Mouse (Mus musculus) forebrain, embryonic 12.5 days (tissue): ENCODE data around the gene Maml3. TPM values are rescaled to one million over a fixed set of nuclear protein-coding genes. Genes with fewer than 3 reads are reported as not detected.

Experiments used
- ATAC-seq: fragments of 200-750 bp; cut with Nextera tagmentation; 2 replicates; pipeline ENCODE4 v1.8.0; 2017; ENCODE audit warnings: moderate TSS enrichment; ENCODE audit not compliant: low FRiP score
- H3K27ac ChIP-seq: fragments of 300-500 bp; sonication (generic); 2 replicates; pipeline ENCODE4 v1.5.1; 2016; ENCODE audit warnings: mild to moderate bottlenecking
- H3K27me3 ChIP-seq: fragments of 300-500 bp; sonication (generic); 2 replicates; pipeline ENCODE4 v1.6.1; 2016; ENCODE audit warnings: mild to moderate bottlenecking
- H3K36me3 ChIP-seq: fragments of 300-500 bp; sonication (generic); replicated peaks from 2 replicates; pipeline ENCODE4 v1.6.1; 2016; ENCODE audit warnings: mild to moderate bottlenecking
- H3K4me1 ChIP-seq: fragments of 300-500 bp; sonication (generic); 2 replicates; pipeline ENCODE4 v1.6.1; 2016
- H3K4me2 ChIP-seq: fragments of 300-500 bp; sonication (generic); 2 replicates; pipeline ENCODE4 v1.6.1; 2016; ENCODE audit warnings: mild to moderate bottlenecking, moderate library complexity
- H3K4me3 ChIP-seq: fragments of 300-500 bp; sonication (generic); replicated peaks from 2 replicates; pipeline ENCODE4 v1.5.1; 2016; ENCODE audit warnings: mild to moderate bottlenecking
- H3K9ac ChIP-seq: fragments of 300-500 bp; sonication (generic); 2 replicates; pipeline ENCODE4 v1.6.1; 2016; ENCODE audit warnings: mild to moderate bottlenecking
- H3K9me3 ChIP-seq: fragments of 300-500 bp; sonication (generic); 2 replicates; pipeline ENCODE4 v1.6.1; 2016
- WGBS: fragments of 180-500 bp; shearing (Covaris S2); methylation state at CpG from one replicate; pipeline ENCODE4 v1.1.7; 2016; 5-methylcytosine and 5-hydroxymethylcytosine counted together
- polyA plus RNA-seq: library from polyadenylated mRNA; unstranded; fragments of >200 nt; fragmentation: Nextera tagmentation; extraction: Ambion mirVana; gene quantifications from 2 replicates; pipeline ENCODE4 v1.2.1, GENCODE M21; 2016

Gene Maml3
- 7.6 and 7.7 TPM in 2 replicates for polyA plus RNA-seq

DNA sequence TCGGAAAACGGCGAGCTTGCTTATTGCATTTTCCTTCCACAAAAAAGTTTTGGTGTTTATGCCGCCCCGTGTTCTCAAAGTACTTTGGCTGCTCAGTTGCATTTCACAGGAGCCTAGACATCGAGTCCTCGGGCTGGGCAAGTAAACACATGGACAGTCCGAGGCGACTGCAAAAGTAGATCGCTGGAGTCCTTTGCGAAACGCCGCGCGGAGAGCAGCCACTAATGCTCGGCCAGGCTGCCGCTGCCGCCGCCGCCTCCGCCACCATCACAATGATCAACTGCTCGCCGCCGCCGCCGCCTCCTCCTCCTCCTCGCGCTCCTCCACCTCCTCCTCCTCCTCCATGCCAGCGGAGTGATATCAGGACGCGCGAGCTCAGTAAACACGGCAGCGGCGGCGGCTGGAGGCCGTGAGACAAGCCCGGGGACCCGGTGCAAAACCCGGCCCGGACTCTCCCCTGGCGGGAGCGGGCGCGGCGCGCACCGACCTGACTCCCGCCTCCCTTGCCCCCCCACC lies at the start of gene Maml3:
Maml3 (minus strand) TSS at position 441 of the 516 bp plus-strand sequence.
- Histone ChIP-seq H3K4me1 (peaks cover 19% of the 10 kb centered on the region), H3K27ac (peak within 1 kb of the TSS; percentile 99), H3K4me3 (peak within 1 kb of the TSS; percentile 87), H3K36me3 (no peaks in the 10 kb centered on the region), H3K4me2 (peak within 1 kb of the TSS; percentile 80), H3K27me3 (no peaks in the 10 kb centered on the region), H3K9ac (peak within 1 kb of the TSS; percentile 94), H3K9me3 (no peaks in the 10 kb centered on the region)
- ATAC-seq: peak; percentile 57
- WGBS: 0% methylated on average over 31 of the region's 49 CpGs

DNA sequence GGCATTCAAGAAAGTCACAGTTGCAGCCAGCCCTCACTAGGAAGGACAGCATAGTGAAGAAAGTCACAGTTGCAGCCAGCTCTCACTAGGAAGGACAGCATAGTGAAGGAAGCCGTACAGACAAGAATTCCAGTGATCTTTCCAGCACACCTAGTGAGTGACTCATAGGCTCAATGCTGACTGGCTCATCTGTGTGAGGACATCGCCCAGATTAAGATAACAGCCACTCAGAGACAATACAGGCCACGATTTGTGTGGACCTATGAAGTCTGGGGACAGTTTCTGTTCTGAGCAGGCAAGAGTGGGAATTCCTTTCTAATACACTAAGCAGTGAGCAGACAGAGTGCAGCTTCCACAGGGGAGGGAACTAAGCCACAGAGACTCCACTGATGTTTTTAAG lies 46.3 kb upstream of the Maml3 start:
- no peaks in the 10 kb centered on the region for H3K4me1 ChIP-seq
- 73% methylated on average over 3 of the region's 3 CpGs for WGBS
- no peaks in the 10 kb centered on the region for H3K27me3 ChIP-seq
- H3K9ac ChIP-seq: no peak overlapping the region
- H3K4me2 ChIP-seq: no peak overlapping the region
- ATAC-seq: no peak
- H3K36me3 ChIP-seq: no peaks in the 10 kb centered on the region
- no peak overlapping the region for H3K27ac ChIP-seq
- H3K9me3 ChIP-seq: peaks cover 3% of the 10 kb centered on the region; the same call in 1 of the 2 replicates
- H3K4me3 ChIP-seq: no peak overlapping the region

DNA sequence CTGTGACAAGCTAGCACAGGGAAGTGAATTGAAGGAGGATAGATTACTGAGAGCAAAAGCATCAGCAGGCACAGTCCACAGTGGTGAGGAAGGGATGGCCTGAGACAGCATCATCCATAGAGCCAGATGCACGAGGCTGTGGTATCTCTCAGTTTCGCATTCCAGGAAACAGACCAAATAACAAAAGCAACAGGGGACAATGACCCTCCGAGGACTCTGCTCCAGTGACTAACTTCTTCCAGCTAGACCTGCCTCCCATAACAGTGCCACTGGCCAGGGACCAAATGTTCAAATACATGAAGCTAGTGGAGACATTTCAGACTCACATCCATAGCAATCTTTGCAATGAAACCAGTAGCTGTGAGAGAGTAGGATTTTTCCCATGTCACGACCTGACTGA lies 43.4 kb upstream of the Maml3 start:
- Histone ChIP-seq H3K36me3 (no peaks in the 10 kb centered on the region), H3K9me3 (no peaks in the 10 kb centered on the region), H3K27ac (no peak overlapping the region), H3K4me1 (no peaks in the 10 kb centered on the region), H3K4me3 (no peak overlapping the region), H3K9ac (no peak overlapping the region), H3K27me3 (no peaks in the 10 kb centered on the region), H3K4me2 (no peak overlapping the region)
- ATAC-seq: no peak
- 63% methylated on average over 4 of the region's 4 CpGs for WGBS

DNA sequence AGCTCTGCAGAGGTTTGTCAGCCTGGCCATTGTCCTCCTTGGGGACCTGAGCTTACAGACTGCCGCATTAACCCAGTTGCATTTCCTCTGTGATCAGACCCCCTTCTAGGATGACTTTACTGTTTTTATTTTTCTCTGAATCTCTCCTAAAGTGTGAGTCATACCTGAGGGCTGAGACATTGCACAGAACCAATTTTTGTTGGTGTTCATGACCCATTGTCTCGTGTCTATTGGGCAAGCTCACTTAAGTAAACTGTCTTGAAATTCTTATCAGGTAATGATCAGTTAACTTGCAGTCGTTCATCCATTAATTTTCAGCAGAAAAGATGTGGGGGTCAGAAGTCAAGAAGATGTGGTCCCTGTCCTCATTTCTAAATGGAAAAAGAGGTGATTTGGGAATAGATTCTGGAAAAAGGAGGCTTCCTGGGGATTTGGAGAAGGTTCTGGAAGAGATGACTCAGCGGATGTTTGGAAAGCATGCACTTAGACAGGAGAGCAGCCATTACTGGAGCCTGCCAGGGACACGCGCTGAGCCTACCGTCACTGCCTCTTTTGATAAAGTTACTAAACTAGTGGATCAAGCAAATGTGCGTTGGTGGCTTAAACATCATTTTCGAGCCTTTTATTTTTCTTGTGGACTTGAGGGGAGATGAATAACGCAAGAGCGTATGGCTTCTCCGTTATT lies 40.0 kb upstream of the Maml3 start:
- ATAC-seq: no peak
- H3K9ac ChIP-seq: no peak overlapping the region
- 92% methylated on average over 12 of the region's 12 CpGs for WGBS
- no peaks in the 10 kb centered on the region for H3K27me3 ChIP-seq
- no peak overlapping the region for H3K27ac ChIP-seq
- no peaks in the 10 kb centered on the region for H3K36me3 ChIP-seq
- no peak overlapping the region for H3K4me2 ChIP-seq
- H3K4me3 ChIP-seq: no peak overlapping the region
- no peaks in the 10 kb centered on the region for H3K4me1 ChIP-seq
- no peaks in the 10 kb centered on the region for H3K9me3 ChIP-seq

DNA sequence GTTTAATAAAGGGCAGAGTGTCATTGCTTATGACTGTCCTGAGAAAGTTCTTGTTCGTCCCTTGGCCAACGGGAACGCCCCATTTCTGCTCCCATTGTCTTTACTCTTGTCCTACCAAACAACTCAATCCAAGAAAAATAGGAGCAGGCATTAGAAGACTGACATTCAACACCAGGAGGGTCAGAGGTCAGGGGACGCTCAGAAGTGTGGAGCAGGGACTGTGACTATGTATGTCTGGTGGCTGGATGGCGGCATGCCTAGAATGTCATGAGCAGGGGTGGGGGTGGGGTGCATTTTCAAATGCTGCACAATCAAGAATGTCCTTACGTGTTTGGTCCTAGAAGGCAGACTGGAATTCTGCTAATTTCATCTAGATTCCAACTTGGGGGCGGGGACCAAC lies 38.1 kb upstream of the Maml3 start:
- H3K9me3 ChIP-seq: no peaks in the 10 kb centered on the region
- H3K4me3 ChIP-seq: no peak overlapping the region
- WGBS: 84% methylated on average over 7 of the region's 7 CpGs
- no peaks in the 10 kb centered on the region for H3K27me3 ChIP-seq
- no peaks in the 10 kb centered on the region for H3K36me3 ChIP-seq
- H3K4me2 ChIP-seq: no peak overlapping the region
- H3K9ac ChIP-seq: no peak overlapping the region
- no peak for ATAC-seq
- no peaks in the 10 kb centered on the region for H3K4me1 ChIP-seq
- no peak overlapping the region for H3K27ac ChIP-seq

DNA sequence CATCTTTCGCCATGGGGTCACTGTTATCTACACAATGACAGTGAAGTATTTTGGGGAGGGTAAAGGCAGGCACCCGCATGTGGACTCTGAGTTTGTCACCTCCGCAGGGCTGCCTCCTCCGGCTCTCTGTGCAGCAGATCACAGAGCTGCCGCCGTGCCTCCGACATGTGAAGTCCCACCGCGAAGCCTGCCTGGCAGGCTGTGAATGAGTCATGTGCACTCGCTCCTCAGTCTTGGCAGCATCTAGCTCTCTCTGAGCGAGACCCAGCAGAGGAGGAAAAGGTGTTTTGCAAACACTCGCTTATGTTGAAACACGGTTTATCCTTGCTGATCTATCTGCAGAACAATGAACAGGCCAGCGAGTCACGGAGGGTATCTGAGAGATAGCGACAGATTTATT lies 35.3 kb upstream of the Maml3 start:
- ATAC-seq: no peak
- H3K9me3 ChIP-seq: no peaks in the 10 kb centered on the region
- no peaks in the 10 kb centered on the region for H3K4me1 ChIP-seq
- H3K27me3 ChIP-seq: no peaks in the 10 kb centered on the region
- WGBS: 84% methylated on average over 16 of the region's 16 CpGs
- H3K36me3 ChIP-seq: no peaks in the 10 kb centered on the region
- H3K9ac ChIP-seq: no peak overlapping the region
- no peak overlapping the region for H3K4me2 ChIP-seq
- no peak overlapping the region for H3K27ac ChIP-seq
- no peak overlapping the region for H3K4me3 ChIP-seq

DNA sequence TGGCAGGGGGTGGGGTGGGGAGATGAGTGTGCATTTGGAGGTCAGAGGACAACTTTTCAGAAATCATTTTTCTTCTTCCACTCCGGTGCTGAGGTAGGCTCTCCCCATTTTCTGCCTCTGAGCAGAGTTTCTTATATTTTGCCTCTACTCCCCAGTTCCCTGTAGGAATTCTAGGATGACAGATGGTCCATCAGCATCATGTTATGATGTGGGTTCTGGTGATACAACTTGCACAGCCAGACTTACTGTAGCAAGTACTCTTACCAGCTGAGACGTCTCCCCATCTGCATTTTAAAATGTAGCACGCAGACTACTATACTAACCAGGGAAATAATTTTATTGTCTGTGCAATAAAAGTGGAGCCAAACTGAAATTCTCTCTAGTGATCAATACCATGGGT lies 20.5 kb upstream of the Maml3 start:
- ATAC-seq: no peak
- no peaks in the 10 kb centered on the region for H3K4me1 ChIP-seq

GRCm38 (mm10) chr3:52120858-52121257 lies 16.0 kb upstream of the Maml3 start:
- Histone ChIP-seq H3K27me3 (no peaks in the 10 kb centered on the region), H3K36me3 (no peaks in the 10 kb centered on the region), H3K9ac (no peak overlapping the region), H3K4me3 (no peak overlapping the region), H3K27ac (no peak overlapping the region), H3K4me2 (no peak overlapping the region), H3K4me1 (no peaks in the 10 kb centered on the region), H3K9me3 (no peaks in the 10 kb centered on the region)
- no peak for ATAC-seq
- 73% methylated on average over 4 of the region's 4 CpGs for WGBS

More for the DNA sequence above, 20.5 kb upstream of the Maml3 start:
- Histone ChIP-seq H3K4me3 (no peak overlapping the region), H3K27me3 (no peaks in the 10 kb centered on the region), H3K9me3 (no peaks in the 10 kb centered on the region), H3K4me2 (no peak overlapping the region), H3K27ac (no peak overlapping the region), H3K9ac (no peak overlapping the region), H3K36me3 (no peaks in the 10 kb centered on the region)
- 84% methylated on average over 3 of the region's 3 CpGs for WGBS

- Histone ChIP-seq H3K27ac (no peak overlapping the region), H3K36me3 (no peaks in the 10 kb centered on the region), H3K4me2 (no peak overlapping the region), H3K9me3 (no peaks in the 10 kb centered on the region), H3K4me3 (no peak overlapping the region), H3K9ac (no peak overlapping the region), H3K4me1 (no peaks in the 10 kb centered on the region), H3K27me3 (no peaks in the 10 kb centered on the region)
- 91% methylated on average over 7 of the region's 7 CpGs for WGBS
- ATAC-seq: no peak
These were observed 14.3 kb upstream of the Maml3 start for GRCm38 (mm10) chr3:52119216-52119615.

- Histone ChIP-seq H3K4me3 (no peak overlapping the region), H3K4me2 (no peak overlapping the region), H3K36me3 (no peaks in the 10 kb centered on the region), H3K27ac (no peak overlapping the region), H3K9ac (no peak overlapping the region), H3K27me3 (no peaks in the 10 kb centered on the region), H3K9me3 (no peaks in the 10 kb centered on the region), H3K4me1 (no peaks in the 10 kb centered on the region)
- ATAC-seq: no peak
- 80% methylated on average over 9 of the region's 9 CpGs for WGBS
These were observed 10.5 kb upstream of the Maml3 start for GRCm38 (mm10) chr3:52115421-52115820.

- Histone ChIP-seq H3K27ac (no peak overlapping the region), H3K4me1 (peaks cover 6% of the 10 kb centered on the region; the same call in 1 of the 2 replicates), H3K4me3 (no peak overlapping the region), H3K9ac (no peak overlapping the region), H3K4me2 (no peak overlapping the region), H3K9me3 (no peaks in the 10 kb centered on the region), H3K27me3 (no peaks in the 10 kb centered on the region), H3K36me3 (no peaks in the 10 kb centered on the region)
- ATAC-seq: no peak
These were observed 3.2 kb upstream of the Maml3 start for GRCm38 (mm10) chr3:52108027-52108426.

DNA sequence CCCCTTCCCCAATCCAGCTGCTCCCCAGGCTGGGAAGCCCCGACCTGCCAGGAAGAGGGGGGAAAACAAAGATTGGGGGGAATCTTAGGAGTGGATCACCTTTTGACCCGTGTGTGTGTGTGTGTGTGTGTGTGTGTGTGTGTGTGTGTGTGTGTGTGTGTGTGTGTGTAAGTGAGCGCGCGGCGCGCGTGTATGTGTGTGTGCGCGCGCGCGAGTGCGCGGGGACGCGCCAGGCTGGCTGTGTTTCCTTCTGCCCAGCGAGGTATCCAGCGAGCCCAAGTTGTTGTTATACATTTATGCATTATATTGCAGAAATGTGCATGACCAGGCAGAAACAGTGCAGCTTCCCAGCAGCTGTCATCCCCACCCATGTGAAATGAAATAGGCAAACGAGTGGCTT lies 280 bp upstream of the Maml3 start:
- no peaks in the 10 kb centered on the region for H3K9me3 ChIP-seq
- peak overlapping the region; percentile 80 for H3K4me2 ChIP-seq
- peak overlapping the region; percentile 87 for H3K4me3 ChIP-seq
- H3K27ac ChIP-seq: peak overlapping the region; percentile 99
- peaks cover 18% of the 10 kb centered on the region for H3K4me1 ChIP-seq
- no peaks in the 10 kb centered on the region for H3K27me3 ChIP-seq
- H3K9ac ChIP-seq: peak overlapping the region; percentile 94
- under 1% methylated on average over 13 of the region's 20 CpGs for WGBS
- H3K36me3 ChIP-seq: no peaks in the 10 kb centered on the region
- no peak for ATAC-seq

DNA sequence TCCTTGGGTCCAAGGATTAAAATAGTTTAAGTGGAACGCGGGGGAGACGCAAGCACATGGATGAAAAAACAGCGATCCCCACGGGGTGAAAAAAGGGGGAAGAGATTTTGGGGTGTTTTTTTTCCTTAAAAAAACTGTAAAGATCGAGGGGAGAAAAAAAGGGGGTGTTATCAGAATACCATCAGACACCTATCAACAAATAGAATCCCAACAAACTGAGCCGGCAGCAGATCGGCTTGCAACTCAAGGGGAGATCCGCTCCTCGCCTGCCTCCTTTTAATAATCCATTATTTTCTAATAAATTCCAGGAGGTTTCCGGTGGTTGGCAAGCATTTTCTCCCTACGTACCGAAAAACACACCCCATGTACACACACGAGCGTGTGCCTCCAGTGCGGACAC lies 668 bp downstream of the Maml3 start:
- H3K27me3 ChIP-seq: no peaks in the 10 kb centered on the region
- ATAC-seq: no peak
- H3K36me3 ChIP-seq: no peaks in the 10 kb centered on the region
- H3K4me2 ChIP-seq: peak overlapping the region; percentile 80
- H3K27ac ChIP-seq: peak overlapping the region; percentile 99
- H3K4me3 ChIP-seq: peak overlapping the region; percentile 87
- H3K9me3 ChIP-seq: no peaks in the 10 kb centered on the region
- WGBS: under 1% methylated on average over 16 of the region's 16 CpGs
- H3K4me1 ChIP-seq: peaks cover 19% of the 10 kb centered on the region
- H3K9ac ChIP-seq: peak overlapping the region; percentile 94
